Mouse (Mus musculus): ENCODE measurements around the gene Eipr1. TPM values are rescaled to one million over a fixed set of nuclear protein-coding genes. Genes with fewer than 3 reads are reported as not detected.

Gene Eipr1
- total and polyA plus RNA-seq, 3 experiments: 33.3 to 35.4 (median 34.4) TPM

- no peaks in the 10 kb centered on the region for H3K27me3 ChIP-seq (replicated peaks)
- H3K4me2 ChIP-seq (ENCODE audit: insufficient read depth, low read depth, poor library complexity, severe bottlenecking): no peak overlapping the region
- H3K9ac ChIP-seq (ENCODE audit: insufficient read depth, low read depth): no peak overlapping the region
- no peak overlapping the region for H3K27ac ChIP-seq (ENCODE audit: insufficient read depth, low read depth)
- no peaks in the 10 kb centered on the region for H3K79me2 ChIP-seq (replicated peaks; ENCODE audit: control insufficient read depth, extremely low read depth, insufficient read depth, poor library complexity, severe bottlenecking)
- H3K36me3 ChIP-seq (replicated peaks in 1 of 2; ENCODE audit: control insufficient read depth in 1 of 2, insufficient read depth in 1 of 2, low read length in 1 of 2): peaks cover 2 to 18% of the 10 kb centered on the region in 2 experiments
- no peak overlapping the region for H3K4me3 ChIP-seq (replicated peaks in 1 of 3; ENCODE audit: low read depth in 2 of 3, low read length in 2 of 3, poor library complexity in 1 of 3)
- no peak for DNase-seq (ENCODE audit: extremely low read depth)
- dilution Hi-C loops (cut with MboI; ENCODE audit: extremely low pct_ligation_motif_present, extremely low pct_unique_long_range_greater_than_20kb, low sequenced_read_pairs) (no loop called here), in situ Hi-C loops (cut with MboI; ENCODE audit: low pct_ligation_motif_present, low pct_unique_long_range_greater_than_20kb, low sequenced_read_pairs) (no loop called here)
- TF ChIP-seq IRF4 (IDR thresholded peaks at IDR 0.05; ENCODE audit: low read depth, low read length) (no peak), E2F4 (IDR thresholded peaks at IDR 0.05; ENCODE audit: insufficient replicate concordance, low read depth, low read length) (no peak), PAX5 (IDR thresholded peaks at IDR 0.05; ENCODE audit: low read length) (no peak), RAD21 (IDR thresholded peaks at IDR 0.05; ENCODE audit: low read depth, low read length) (no peak), ZMIZ1 (IDR thresholded peaks at IDR 0.05; ENCODE audit: low read depth, low read length) (no peak), ZKSCAN1 (IDR thresholded peaks at IDR 0.05; ENCODE audit: borderline replicate concordance, low read depth, low read length) (no peak), SIN3A (IDR thresholded peaks at IDR 0.05; ENCODE audit: low read length) (no peak), TBP (conservative IDR thresholded peaks at IDR 0.05; ENCODE audit: low read depth, low read length) (no peak), ZC3H11A (IDR thresholded peaks at IDR 0.05; ENCODE audit: low read depth, low read length) (no peak), CTCF (conservative IDR thresholded peaks at IDR 0.05 in 1 of 2, IDR thresholded peaks at IDR 0.05 in 1 of 2; ENCODE audit: low read depth in 2 of 2, low read length in 2 of 2) (no peak), JUN (IDR thresholded peaks at IDR 0.05; ENCODE audit: insufficient read depth, low read depth, low read length) (no peak), MXI1 (IDR thresholded peaks at IDR 0.05; ENCODE audit: low read depth, low read length) (no peak)
- H3K4me1 ChIP-seq (ENCODE audit: control insufficient read depth in 1 of 2, insufficient read depth in 2 of 2): peaks cover 0 to 7% of the 10 kb centered on the region in 2 experiments; a peak in 1 of 4 replicates
- peaks cover 3% of the 10 kb centered on the region for H3K9me3 ChIP-seq (replicated peaks; ENCODE audit: low read length)
These were observed 50.1 kb downstream of the Eipr1 start for GRCm38 (mm10) chr12:28801731-28802130.

GRCm38 (mm10) chr12:28803043-28803442 is 51.4 kb downstream of the Eipr1 start:
- H3K27ac ChIP-seq (ENCODE audit: insufficient read depth, low read depth): no peak overlapping the region
- H3K9ac ChIP-seq (ENCODE audit: insufficient read depth, low read depth): no peak overlapping the region
- H3K9me3 ChIP-seq (replicated peaks; ENCODE audit: low read length): no peaks in the 10 kb centered on the region
- no peaks in the 10 kb centered on the region for H3K27me3 ChIP-seq (replicated peaks)
- peaks cover 2 to 18% of the 10 kb centered on the region in 2 experiments for H3K36me3 ChIP-seq (replicated peaks in 1 of 2; ENCODE audit: control insufficient read depth in 1 of 2, insufficient read depth in 1 of 2, low read length in 1 of 2)
- no peak overlapping the region for H3K4me3 ChIP-seq (replicated peaks in 1 of 3; ENCODE audit: low read depth in 2 of 3, low read length in 2 of 3, poor library complexity in 1 of 3)
- dilution Hi-C loops (cut with MboI; ENCODE audit: extremely low pct_ligation_motif_present, extremely low pct_unique_long_range_greater_than_20kb, low sequenced_read_pairs): no loop called here
- in situ Hi-C loops (cut with MboI; ENCODE audit: low pct_ligation_motif_present, low pct_unique_long_range_greater_than_20kb, low sequenced_read_pairs): no loop called here
- TF ChIP-seq MAZ (IDR thresholded peaks at IDR 0.05; ENCODE audit: low read depth, low read length): no peak
- TF ChIP-seq PAX5 (IDR thresholded peaks at IDR 0.05; ENCODE audit: low read length): no peak
- no peak for TF ChIP-seq KAT2A (IDR thresholded peaks at IDR 0.05; ENCODE audit: insufficient replicate concordance, low read length)
- no peak for TF ChIP-seq JUND (conservative IDR thresholded peaks at IDR 0.05; ENCODE audit: low read depth, low read length)
- no peak for TF ChIP-seq MEF2A (IDR thresholded peaks at IDR 0.05; ENCODE audit: borderline replicate concordance, low read depth, low read length)
- no peak for TF ChIP-seq TBP (conservative IDR thresholded peaks at IDR 0.05; ENCODE audit: low read depth, low read length)
- no peak for TF ChIP-seq E2F4 (IDR thresholded peaks at IDR 0.05; ENCODE audit: insufficient replicate concordance, low read depth, low read length)
- TF ChIP-seq TCF12 (IDR thresholded peaks at IDR 0.05; ENCODE audit: low read depth, low read length): no peak
- no peak for TF ChIP-seq RAD21 (IDR thresholded peaks at IDR 0.05; ENCODE audit: low read depth, low read length)
- TF ChIP-seq EP300 (IDR thresholded peaks at IDR 0.05; ENCODE audit: low read length): no peak
- no peak for TF ChIP-seq SMC3 (IDR thresholded peaks at IDR 0.05; ENCODE audit: low read depth, low read length)
- no peak for TF ChIP-seq ZC3H11A (IDR thresholded peaks at IDR 0.05; ENCODE audit: low read depth, low read length)
- no peak for TF ChIP-seq USF2 (conservative IDR thresholded peaks at IDR 0.05; ENCODE audit: low read depth, low read length)
- no peak for TF ChIP-seq RCOR1 (conservative IDR thresholded peaks at IDR 0.05; ENCODE audit: low read depth, low read length)
- TF ChIP-seq CHD1 (IDR thresholded peaks at IDR 0.05; ENCODE audit: low read depth, low read length): no peak
- TF ChIP-seq MAFK (IDR thresholded peaks at IDR 0.05; ENCODE audit: insufficient replicate concordance, low read length): no peak
- DNase-seq (ENCODE audit: extremely low read depth): no peak
- H3K4me1 ChIP-seq (ENCODE audit: control insufficient read depth in 1 of 2, insufficient read depth in 2 of 2): peaks cover 0 to 7% of the 10 kb centered on the region in 2 experiments; a peak in 1 of 4 replicates
- no peaks in the 10 kb centered on the region for H3K79me2 ChIP-seq (replicated peaks; ENCODE audit: control insufficient read depth, extremely low read depth, insufficient read depth, poor library complexity, severe bottlenecking)
- no peak overlapping the region for H3K4me2 ChIP-seq (ENCODE audit: insufficient read depth, low read depth, poor library complexity, severe bottlenecking)

Measured in CH12.LX (cell line).